Mouse (Mus musculus): ENCODE measurements around the gene Polr2l. TPM values are rescaled to one million over a fixed set of nuclear protein-coding genes. Genes with fewer than 3 reads are reported as not detected.

Gene Polr2l
- total and polyA plus RNA-seq, 2 experiments from 2014 or later = 25.5 to 81.6 TPM

- no peak for TF ChIP-seq CTCF (IDR thresholded peaks at IDR 0.05; ENCODE audit: low read depth)
- peak overlapping the region; percentile 56 for H3K9ac ChIP-seq (replicated peaks; ENCODE audit: low read length)
- DNase-seq (ENCODE audit: low spot score) = peak; percentile 82
- peak overlapping the region; percentile 90 for H3K4me2 ChIP-seq (ENCODE audit: low read depth, low read length)
- H3K27ac ChIP-seq = peak overlapping the region; percentile 79
- H3K4me3 ChIP-seq (ENCODE audit: low read length) = peak overlapping the region; percentile 48
- peaks cover 27% of the 10 kb centered on the region for H3K4me1 ChIP-seq (ENCODE audit: insufficient read depth, low read length)
- H3K27me3 ChIP-seq (ENCODE audit: insufficient read depth, low read length) = no peaks in the 10 kb centered on the region
- H3K9me3 ChIP-seq (ENCODE audit: low read length) = no peaks in the 10 kb centered on the region
- WGBS = 10% methylated on average over 8 of the region's 8 CpGs
- H3K36me3 ChIP-seq (ENCODE audit: insufficient read depth, low read length) = peaks cover 16% of the 10 kb centered on the region; the same call in 1 of the 2 replicates
- ATAC-seq = no peak
Measured at GRCm38 (mm10) chr7:141434464-141434863, 40.5 kb downstream of the Polr2l start.

GRCm38 (mm10) chr7:141433517-141434400 lies 41.2 kb downstream of the Polr2l start:
- H3K9me3 ChIP-seq (ENCODE audit: low read length) = no peaks in the 10 kb centered on the region
- WGBS = 66% methylated on average over 15 of the region's 15 CpGs
- peak overlapping the region; percentile 79 for H3K27ac ChIP-seq
- no peak for TF ChIP-seq CTCF (IDR thresholded peaks at IDR 0.05; ENCODE audit: low read depth)
- H3K4me1 ChIP-seq (ENCODE audit: insufficient read depth, low read length) = peaks cover 27% of the 10 kb centered on the region
- DNase-seq (ENCODE audit: low spot score) = no peak
- no peaks in the 10 kb centered on the region for H3K27me3 ChIP-seq (ENCODE audit: insufficient read depth, low read length)
- H3K36me3 ChIP-seq (ENCODE audit: insufficient read depth, low read length) = peaks cover 16% of the 10 kb centered on the region; the same call in 1 of the 2 replicates
- H3K9ac ChIP-seq (replicated peaks; ENCODE audit: low read length) = peak overlapping the region; percentile 56
- H3K4me3 ChIP-seq (ENCODE audit: low read length) = peak overlapping the region; percentile 48
- H3K4me2 ChIP-seq (ENCODE audit: low read depth, low read length) = peak overlapping the region; percentile 90
- ATAC-seq = no peak

GRCm38 (mm10) chr7:141432741-141433516 lies 42.0 kb downstream of the Polr2l start:
- H3K27ac ChIP-seq = peak overlapping the region; percentile 52
- no peak for TF ChIP-seq CTCF (IDR thresholded peaks at IDR 0.05; ENCODE audit: low read depth)
- H3K4me1 ChIP-seq (ENCODE audit: insufficient read depth, low read length) = peaks cover 27% of the 10 kb centered on the region
- WGBS = 72% methylated on average over 6 of the region's 6 CpGs
- H3K4me3 ChIP-seq (ENCODE audit: low read length) = no peak overlapping the region
- H3K36me3 ChIP-seq (ENCODE audit: insufficient read depth, low read length) = peaks cover 16% of the 10 kb centered on the region; the same call in 1 of the 2 replicates
- H3K27me3 ChIP-seq (ENCODE audit: insufficient read depth, low read length) = no peaks in the 10 kb centered on the region
- no peaks in the 10 kb centered on the region for H3K9me3 ChIP-seq (ENCODE audit: low read length)
- H3K4me2 ChIP-seq (ENCODE audit: low read depth, low read length) = peak overlapping the region; percentile 90
- peak overlapping the region; percentile 56; the same call in 1 of the 2 replicates for H3K9ac ChIP-seq (replicated peaks; ENCODE audit: low read length)
- DNase-seq (ENCODE audit: low spot score) (no peak), ATAC-seq (no peak)

GRCm38 (mm10) chr7:141432186-141432611 lies 42.7 kb downstream of the Polr2l start:
- no peaks in the 10 kb centered on the region for H3K27me3 ChIP-seq (ENCODE audit: insufficient read depth, low read length)
- 71% methylated on average over 8 of the region's 8 CpGs for WGBS
- no peaks in the 10 kb centered on the region for H3K9me3 ChIP-seq (ENCODE audit: low read length)
- H3K27ac ChIP-seq = peak overlapping the region; percentile 52; the same call in 1 of the 2 replicates
- peaks cover 27% of the 10 kb centered on the region for H3K4me1 ChIP-seq (ENCODE audit: insufficient read depth, low read length)
- no peak for TF ChIP-seq CTCF (IDR thresholded peaks at IDR 0.05; ENCODE audit: low read depth)
- H3K4me2 ChIP-seq (ENCODE audit: low read depth, low read length) = no peak overlapping the region
- H3K36me3 ChIP-seq (ENCODE audit: insufficient read depth, low read length) = peaks cover 16% of the 10 kb centered on the region; the same call in 1 of the 2 replicates
- ATAC-seq (no peak), DNase-seq (ENCODE audit: low spot score) (no peak)
- no peak overlapping the region for H3K9ac ChIP-seq (replicated peaks; ENCODE audit: low read length)
- no peak overlapping the region for H3K4me3 ChIP-seq (ENCODE audit: low read length)

GRCm38 (mm10) chr7:141431434-141432185 lies 43.3 kb downstream of the Polr2l start:
- 89% methylated on average over 19 of the region's 19 CpGs for WGBS
- no peak for TF ChIP-seq CTCF (IDR thresholded peaks at IDR 0.05; ENCODE audit: low read depth)
- H3K9me3 ChIP-seq (ENCODE audit: low read length) = no peaks in the 10 kb centered on the region
- no peak overlapping the region for H3K4me2 ChIP-seq (ENCODE audit: low read depth, low read length)
- H3K9ac ChIP-seq (replicated peaks; ENCODE audit: low read length) = no peak overlapping the region
- peaks cover 16% of the 10 kb centered on the region; the same call in 1 of the 2 replicates for H3K36me3 ChIP-seq (ENCODE audit: insufficient read depth, low read length)
- no peak overlapping the region for H3K4me3 ChIP-seq (ENCODE audit: low read length)
- ATAC-seq = no peak
- H3K27me3 ChIP-seq (ENCODE audit: insufficient read depth, low read length) = no peaks in the 10 kb centered on the region
- no peak overlapping the region for H3K27ac ChIP-seq
- peaks cover 25% of the 10 kb centered on the region for H3K4me1 ChIP-seq (ENCODE audit: insufficient read depth, low read length)
- no peak for DNase-seq (ENCODE audit: low spot score)

All from hindbrain, postnatal 0 days (tissue).